Mouse (Mus musculus) neutrophil, adult 5-6 weeks (primary cell): ENCODE results near the gene Sez6l2. TPM values are rescaled to one million over a fixed set of nuclear protein-coding genes. Genes with fewer than 3 reads are reported as not detected.
A peak's percentile ranks its signal among the peaks of the same experiment; 100 is the strongest.
"Not testable (repeated sequence)": the region's sequence is repeated elsewhere in the genome, so short reads cannot be mapped to it uniquely, and the experiment has no call there.

Experiments
- ATAC-seq: fragments of 151-379, 151-347 bp; 2 replicates; pipeline ENCODE4 v1.8.0; 2017; ENCODE audit warnings: mild to moderate bottlenecking, moderate TSS enrichment; ENCODE audit not compliant: insufficient number of reproducible peaks, poor library complexity, low FRiP score, severe bottlenecking; ENCODE audit errors: extremely low read depth
- total RNA-seq: library from RNA; stranded (forward); fragments of 200-1000 nt; gene quantifications from 2 replicates; pipeline ENCODE4 v1.2.3, GENCODE M21; 2017

Gene Sez6l2
- 1.7 and 2.9 TPM in 2 replicates for total RNA-seq

GRCm38 (mm10) chr7:126949793-126950646, at the start of gene Sez6l2:
Gene Sez6l2, plus strand, starts transcription at chr7:126950563.
- ATAC-seq, result peak; percentile 65

GRCm38 (mm10) chr7:126905590-126905989, 44.8 kb upstream of the Sez6l2 start:
- no peak for ATAC-seq

- ATAC-seq, result no peak
Measured at GRCm38 (mm10) chr7:126914844-126915243, 35.5 kb upstream of the Sez6l2 start.

- not testable (repeated sequence) for ATAC-seq
Measured at GRCm38 (mm10) chr7:126918356-126918755, 32.0 kb upstream of the Sez6l2 start.

- ATAC-seq, result no peak
Measured at GRCm38 (mm10) chr7:126919973-126920372, 30.4 kb upstream of the Sez6l2 start.

- ATAC-seq, result no peak
Measured at GRCm38 (mm10) chr7:126921563-126921962, 28.8 kb upstream of the Sez6l2 start.

- no peak for ATAC-seq
Measured at GRCm38 (mm10) chr7:126922624-126923060, 27.7 kb upstream of the Sez6l2 start, which contains the start of gene Tmem219. Gene Tmem219, minus strand, starts transcription at chr7:126922917.

- ATAC-seq, result no peak
Measured at GRCm38 (mm10) chr7:126923999-126924398, 26.4 kb upstream of the Sez6l2 start.

- no peak for ATAC-seq
Measured at GRCm38 (mm10) chr7:126926299-126926698, 24.1 kb upstream of the Sez6l2 start.

GRCm38 (mm10) chr7:126928384-126929037, 21.9 kb upstream of the Sez6l2 start, which contains the start of gene Kctd13:
Gene Kctd13, plus strand, starts transcription at chr7:126928879.
- peak; percentile 80 for ATAC-seq

GRCm38 (mm10) chr7:126929046-126929445, 21.3 kb upstream of the Sez6l2 start:
- no peak for ATAC-seq

- ATAC-seq, result no peak
Measured at GRCm38 (mm10) chr7:126932652-126933051, 17.7 kb upstream of the Sez6l2 start.

- ATAC-seq, result no peak
Measured at GRCm38 (mm10) chr7:126941171-126941570, 9.2 kb upstream of the Sez6l2 start.

GRCm38 (mm10) chr7:126941801-126942200, 8.6 kb upstream of the Sez6l2 start:
- ATAC-seq, result no peak

- peak; percentile 31; the same call in 1 of the 2 replicates for ATAC-seq
Measured at GRCm38 (mm10) chr7:126946530-126946929, 3.8 kb upstream of the Sez6l2 start.

GRCm38 (mm10) chr7:126948626-126949025, 1.7 kb upstream of the Sez6l2 start:
- no peak for ATAC-seq

GRCm38 (mm10) chr7:126949403-126949792, 965 bp upstream of the Sez6l2 start, which contains the start of gene Asphd1:
Gene Asphd1, minus strand, starts transcription at chr7:126949582.
- ATAC-seq, result no peak

GRCm38 (mm10) chr7:126950647-126951615, 568 bp downstream of the Sez6l2 start:
- no peak for ATAC-seq

- ATAC-seq, result no peak
Measured at GRCm38 (mm10) chr7:126951741-126952140, 1.4 kb downstream of the Sez6l2 start.
